Mouse (Mus musculus) small intestine, adult 2 months (tissue): ENCODE measurements at regions not wholly inside any gene's neighbourhood (a gene's known extent, or its start where the extent isn't known, plus 50 kb on each side); places are given as distances from the start of the nearest gene placed in this dataset.

ENCODE experiments used
- H3K27ac ChIP-seq: fragments of 200-500 bp; 2 replicates; pipeline ENCODE4 v1.5.1; 2012; ENCODE audit warnings: low read depth, low read length, control low read depth, inconsistent platforms; ENCODE audit not compliant: insufficient read depth
- H3K27me3 ChIP-seq: fragments of 200-500 bp; 2 replicates; pipeline ENCODE4 v1.6.1; 2012; ENCODE audit warnings: mild to moderate bottlenecking, moderate library complexity, low read length, inconsistent platforms; ENCODE audit not compliant: control insufficient read depth, insufficient read depth
- H3K36me3 ChIP-seq: fragments of 200-500 bp; 2 replicates; pipeline ENCODE4 v1.6.1; 2012; ENCODE audit warnings: mild to moderate bottlenecking, low read length, control low read depth, inconsistent platforms; ENCODE audit not compliant: control insufficient read depth, insufficient read depth
- H3K4me1 ChIP-seq: fragments of 200-500 bp; 2 replicates; pipeline ENCODE4 v1.6.1; 2012; ENCODE audit warnings: low read length, inconsistent platforms, mixed read lengths; ENCODE audit not compliant: control insufficient read depth, insufficient read depth, insufficient read length
- H3K4me3 ChIP-seq: fragments of 200-500 bp; 2 replicates; pipeline ENCODE4 v1.5.1; 2012; ENCODE audit warnings: low read depth, mild to moderate bottlenecking, control low read depth, inconsistent platforms, low read length, moderate library complexity
- CTCF ChIP-seq: fragments of 200-500 bp; IDR thresholded peaks from 2 replicates; pipeline ENCODE4 v1.5.1; 2012; ENCODE audit warnings: low read depth, mild to moderate bottlenecking, control low read depth, inconsistent platforms, low read length, moderate library complexity, mixed read lengths; ENCODE audit not compliant: insufficient replicate concordance, insufficient read length; ENCODE audit errors: extremely low read depth
- POLR2A ChIP-seq: fragments of 200-500 bp; IDR thresholded peaks from 2 replicates; pipeline ENCODE4 v1.6.1; 2012; ENCODE audit warnings: low read depth, mild to moderate bottlenecking, control low read depth, inconsistent platforms, low read length, moderate library complexity
- WGBS: fragments of 180-500 bp; shearing (Covaris S2); methylation state at CpG from one replicate; pipeline ENCODE4 v1.1.7; 2018; 5-methylcytosine and 5-hydroxymethylcytosine counted together

- TF ChIP-seq POLR2A (no peak), CTCF (no peak)
- Histone ChIP-seq H3K27me3 (no peaks in the 10 kb centered on the region), H3K27ac (no peak overlapping the region), H3K36me3 (no peaks in the 10 kb centered on the region), H3K4me3 (no peak overlapping the region), H3K4me1 (no peaks in the 10 kb centered on the region)
- WGBS = 70% methylated on average over 5 of the region's 5 CpGs
These were observed 262.5 kb downstream of the Myh15 start for GRCm38 (mm10) chr16:49319774-49320173.

- Histone ChIP-seq H3K27me3 (no peaks in the 10 kb centered on the region), H3K4me1 (no peaks in the 10 kb centered on the region), H3K36me3 (no peaks in the 10 kb centered on the region), H3K27ac (no peak overlapping the region), H3K4me3 (no peak overlapping the region)
- WGBS = 74% methylated on average over 1 of the region's 1 CpGs
- TF ChIP-seq CTCF (no peak), POLR2A (no peak)
These were observed 264.7 kb downstream of the Myh15 start for GRCm38 (mm10) chr16:49321951-49322350.

- WGBS = 78% methylated on average over 5 of the region's 5 CpGs
- Histone ChIP-seq H3K4me3 (no peak overlapping the region), H3K27me3 (no peaks in the 10 kb centered on the region), H3K36me3 (no peaks in the 10 kb centered on the region), H3K4me1 (no peaks in the 10 kb centered on the region), H3K27ac (no peak overlapping the region)
- no peak for TF ChIP-seq CTCF
These were observed 273.6 kb downstream of the Myh15 start for GRCm38 (mm10) chr16:49330725-49331386.

- Histone ChIP-seq H3K4me3 (no peak overlapping the region), H3K4me1 (no peaks in the 10 kb centered on the region), H3K27me3 (no peaks in the 10 kb centered on the region), H3K27ac (no peak overlapping the region), H3K36me3 (no peaks in the 10 kb centered on the region)
- WGBS = 68% methylated on average over 5 of the region's 5 CpGs
- no peak for TF ChIP-seq POLR2A
- TF ChIP-seq CTCF = no peak
These were observed 274.9 kb downstream of the Myh15 start for GRCm38 (mm10) chr16:49332107-49332722.

GRCm38 (mm10) chr16:49335916-49336315 is 278.6 kb downstream of the Myh15 start:
- Histone ChIP-seq H3K27ac (no peak overlapping the region), H3K4me3 (no peak overlapping the region), H3K36me3 (no peaks in the 10 kb centered on the region), H3K4me1 (no peaks in the 10 kb centered on the region), H3K27me3 (no peaks in the 10 kb centered on the region)
- TF ChIP-seq CTCF (no peak), POLR2A (no peak)
- 29% methylated on average over 2 of the region's 2 CpGs for WGBS

- 89% methylated on average over 1 of the region's 1 CpGs for WGBS
- Histone ChIP-seq H3K36me3 (no peaks in the 10 kb centered on the region), H3K27me3 (no peaks in the 10 kb centered on the region), H3K4me1 (no peaks in the 10 kb centered on the region), H3K4me3 (no peak overlapping the region), H3K27ac (no peak overlapping the region)
- TF ChIP-seq CTCF = no peak
- TF ChIP-seq POLR2A = no peak
These were observed 280.7 kb downstream of the Myh15 start for GRCm38 (mm10) chr16:49337948-49338347.

GRCm38 (mm10) chr16:49358404-49358803 is 301.1 kb downstream of the Myh15 start:
- no peak for TF ChIP-seq POLR2A
- TF ChIP-seq CTCF = no peak
- Histone ChIP-seq H3K27me3 (no peaks in the 10 kb centered on the region), H3K36me3 (no peaks in the 10 kb centered on the region), H3K4me1 (no peaks in the 10 kb centered on the region), H3K27ac (no peak overlapping the region), H3K4me3 (no peak overlapping the region)
- 75% methylated on average over 3 of the region's 3 CpGs for WGBS

GRCm38 (mm10) chr16:49361731-49362130 is 304.4 kb downstream of the Myh15 start:
- Histone ChIP-seq H3K36me3 (no peaks in the 10 kb centered on the region), H3K4me3 (no peak overlapping the region), H3K4me1 (no peaks in the 10 kb centered on the region), H3K27ac (no peak overlapping the region), H3K27me3 (no peaks in the 10 kb centered on the region)
- WGBS = 66% methylated on average over 1 of the region's 1 CpGs
- no peak for TF ChIP-seq POLR2A
- TF ChIP-seq CTCF = no peak
